Mouse (Mus musculus) spleen, postnatal 4 days (tissue): ENCODE data around the gene Akain1.
A peak's percentile ranks its signal among the peaks of the same experiment; 100 is the strongest.

Source experiments
- DNase-seq, 2 experiments: peaks; one replicate each; pipeline ENCODE4 v3.0.0; 2022; ENCODE audit warnings: low spot score in 2 of 2

Gene Akain1

DNA sequence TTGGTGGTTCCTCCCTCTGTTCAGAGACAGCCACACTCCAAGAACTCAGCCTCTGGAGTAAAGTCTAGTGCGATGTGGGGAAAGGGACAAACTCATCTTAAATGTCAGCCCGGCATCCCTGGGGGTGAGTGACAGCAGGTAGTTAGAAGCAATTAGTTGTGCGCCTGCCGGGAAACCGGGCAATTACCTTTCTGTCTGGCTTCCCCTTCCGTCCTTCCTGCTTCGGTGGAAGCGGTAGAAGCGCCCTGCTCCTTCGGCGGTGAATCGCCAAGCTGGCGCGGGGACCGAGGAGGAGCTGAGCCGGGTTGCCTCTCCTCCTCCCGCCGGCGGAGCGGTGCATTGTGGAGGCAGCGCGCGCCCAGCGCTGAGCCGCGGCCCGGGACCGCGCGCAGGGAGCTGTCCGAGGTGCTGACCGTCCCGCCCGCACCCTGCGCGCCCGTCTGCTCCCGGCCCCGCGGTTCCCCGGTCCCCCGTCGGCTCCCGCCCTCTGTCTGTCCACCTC is at the start of gene Akain1:
TSS of gene Akain1 (plus strand) at position 337 of the 502 bp plus-strand sequence.
- DNase-seq: peak; percentile 53 to 87

DNA sequence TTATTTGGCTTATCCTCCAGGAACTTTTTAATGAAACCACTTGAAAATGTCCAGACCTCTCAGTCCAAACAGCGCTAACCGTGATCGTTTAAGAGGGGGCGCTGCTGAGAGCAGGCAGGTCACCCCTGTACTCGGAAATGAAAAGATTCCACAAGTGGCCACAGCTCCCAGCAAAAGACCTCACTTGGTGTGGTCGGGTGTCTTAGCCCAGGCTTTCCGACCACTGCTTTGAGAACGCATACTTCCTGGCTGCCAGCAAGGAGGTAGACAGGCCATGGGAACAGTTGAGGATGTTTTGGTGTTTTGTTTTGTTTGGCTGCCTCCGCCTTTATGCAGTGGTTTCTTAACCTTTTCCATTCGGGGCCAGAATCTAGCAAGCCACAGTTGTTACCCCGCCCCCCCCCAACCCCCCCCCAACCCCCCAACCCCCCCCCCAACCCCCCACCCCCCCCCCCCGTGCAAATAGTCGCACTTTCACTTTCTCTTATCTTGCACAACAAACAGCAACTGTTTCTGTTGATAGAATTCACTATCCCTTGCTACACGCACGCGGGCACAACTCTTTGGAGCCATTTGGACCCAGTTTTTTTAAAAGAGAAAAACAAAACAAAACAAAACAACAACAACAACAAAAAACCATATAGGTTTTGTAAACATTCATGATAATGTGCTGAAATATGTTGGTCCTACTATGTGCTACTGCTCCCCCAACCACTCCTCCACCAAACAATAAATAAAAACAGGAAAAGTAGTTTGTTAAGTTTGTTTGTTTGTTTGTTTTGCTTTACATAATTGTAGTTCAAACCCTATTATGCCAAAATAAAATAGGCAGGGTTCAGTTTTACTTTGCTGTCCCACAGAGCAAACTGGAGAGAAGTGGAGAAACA is 42.7 kb upstream of the Akain1 start:
- peak; percentile 59 to 75 for DNase-seq

DNA sequence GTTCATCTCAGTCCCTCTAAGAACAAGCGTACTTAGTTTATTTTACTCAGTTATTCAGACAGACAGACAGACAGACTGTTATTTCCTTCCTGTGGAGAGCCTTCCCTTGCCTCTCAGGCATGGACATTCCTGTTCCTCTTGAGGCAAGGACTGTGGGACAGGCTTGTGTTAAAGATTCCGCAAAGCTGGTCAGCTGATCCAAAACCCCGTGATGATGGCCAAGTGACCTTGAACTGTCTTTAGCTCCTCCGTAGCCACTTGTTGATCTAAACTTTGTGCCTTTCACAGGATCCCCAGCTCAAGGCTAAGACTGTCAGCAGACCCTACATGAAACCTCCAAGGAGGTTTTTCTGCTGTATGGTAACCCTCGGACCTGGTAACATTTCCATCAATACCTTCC is 42.0 kb upstream of the Akain1 start:
- DNase-seq: no peak

DNA sequence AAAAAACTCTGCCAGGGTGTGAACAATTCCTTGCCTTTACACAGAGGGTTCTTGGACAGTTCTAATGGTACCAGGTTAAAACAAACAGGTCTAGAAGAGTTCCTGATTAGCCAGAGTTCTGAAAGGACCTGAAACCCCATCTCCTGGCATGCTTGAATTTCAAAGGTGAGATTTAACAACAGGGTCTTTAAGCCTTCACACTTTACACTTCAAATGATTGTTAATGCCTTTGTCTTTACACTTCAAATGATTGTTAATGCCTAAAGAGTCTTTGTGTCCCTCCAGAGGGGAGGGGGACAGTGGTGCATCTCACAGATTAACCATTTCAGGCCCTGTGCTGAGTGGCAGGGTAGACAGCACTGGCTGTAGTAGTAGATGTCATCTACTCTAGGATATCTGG is 41.0 kb upstream of the Akain1 start:
- no peak for DNase-seq

DNA sequence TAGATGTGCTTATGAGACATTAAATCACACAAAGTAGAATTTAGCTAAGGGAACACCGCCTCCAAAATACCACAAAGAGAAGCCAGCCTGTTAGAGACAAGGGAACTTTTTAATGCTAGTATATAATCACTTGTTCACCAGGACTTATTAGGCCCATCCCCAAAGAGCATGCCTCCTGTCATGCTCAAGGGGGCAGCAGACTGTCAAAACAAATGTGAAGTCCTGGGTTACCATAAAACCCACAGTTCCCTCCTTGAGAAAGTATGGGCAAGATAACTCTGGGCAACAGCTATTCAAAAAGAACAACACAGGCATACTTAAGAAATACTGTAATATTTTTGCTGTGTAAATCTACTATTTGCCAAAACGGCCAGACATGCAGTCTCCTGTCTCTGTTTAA is 38.0 kb upstream of the Akain1 start:
- DNase-seq: no peak

DNA sequence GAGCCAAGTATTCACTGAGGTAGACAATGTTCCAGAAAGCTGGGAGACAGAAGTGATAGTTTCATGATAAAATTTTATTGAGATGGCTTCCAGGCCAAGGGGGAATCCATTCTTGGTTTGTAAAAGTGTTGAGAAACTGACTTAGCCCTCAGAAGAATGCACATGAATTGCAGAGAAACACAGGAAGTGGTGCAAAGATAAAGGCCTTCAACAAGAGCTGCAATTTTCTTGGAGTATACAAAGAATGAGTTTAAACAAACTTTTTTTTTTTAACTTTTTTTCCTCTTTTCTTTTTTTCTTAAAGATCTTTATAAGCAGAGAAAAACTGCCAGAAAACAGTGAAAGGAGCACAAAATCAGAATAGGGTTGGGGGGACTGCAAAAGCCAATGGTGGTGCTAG is 23.0 kb upstream of the Akain1 start:
- no peak for DNase-seq

DNA sequence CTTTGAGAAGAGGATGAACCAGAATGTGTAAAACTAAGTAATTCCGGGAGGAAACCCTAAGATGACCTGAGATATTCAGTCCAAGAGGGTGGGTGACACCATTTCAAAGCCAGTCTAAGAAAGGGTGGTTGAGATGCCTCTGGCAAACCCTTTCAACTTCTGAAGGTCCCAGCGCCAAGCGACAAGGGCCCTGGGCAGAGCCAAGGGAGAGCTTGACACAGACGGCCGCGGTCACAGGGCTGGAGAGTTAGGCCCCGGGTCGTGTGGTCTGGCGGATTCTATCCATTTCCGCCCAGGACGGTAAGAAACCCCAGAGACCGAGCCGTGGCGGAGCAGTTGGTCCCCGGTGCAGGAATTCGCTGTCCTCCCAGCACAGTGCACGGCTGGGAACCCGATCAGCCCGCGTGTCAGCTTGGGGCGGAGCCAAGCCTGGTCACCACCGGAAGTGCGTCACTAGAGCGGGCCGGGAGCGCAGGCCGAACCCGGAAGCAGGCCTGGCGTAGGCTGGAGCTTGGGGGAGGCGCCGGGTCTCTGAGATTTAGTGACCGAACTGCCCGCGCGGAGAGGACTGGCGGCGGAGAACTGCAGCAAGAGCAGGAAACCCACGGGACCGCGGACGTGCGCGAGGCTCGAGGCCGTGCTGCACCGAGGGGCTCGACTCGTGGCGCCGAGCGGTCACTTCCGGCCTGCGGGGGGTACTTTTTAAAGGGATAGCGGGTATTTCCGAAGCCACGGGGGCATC is 22.0 kb upstream of the Akain1 start:
- peak; percentile 91 to 97 for DNase-seq

DNA sequence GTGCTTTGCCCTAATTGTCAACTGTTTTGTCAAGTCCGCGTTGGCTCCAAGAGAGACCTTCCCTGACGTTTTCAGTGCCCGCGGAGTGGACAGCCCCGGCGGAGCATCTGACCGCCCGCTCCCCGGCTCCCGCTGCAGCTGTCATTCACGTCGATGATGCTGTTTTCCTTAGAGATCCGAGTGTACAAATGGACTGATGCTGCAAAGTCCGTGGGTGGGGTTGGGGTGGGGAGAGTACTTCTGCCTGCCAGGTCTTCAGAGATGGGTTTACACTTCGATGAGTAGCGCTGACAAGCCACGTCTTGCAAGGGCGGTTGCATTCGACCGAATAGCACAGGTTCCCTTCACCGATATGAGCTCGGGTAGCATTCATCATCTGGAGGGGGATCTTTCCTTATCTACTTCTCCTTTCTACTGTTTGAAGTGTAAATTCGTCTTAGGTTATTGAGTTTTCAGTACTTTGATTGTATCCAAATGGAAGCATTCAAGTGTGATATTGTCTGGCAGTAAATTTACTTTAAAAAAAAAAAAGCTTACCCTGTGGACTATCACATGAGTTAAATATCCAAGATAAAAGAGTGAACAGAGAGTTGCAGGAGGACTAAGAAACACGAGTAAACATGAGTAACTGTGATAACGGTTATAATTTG is 21.3 kb upstream of the Akain1 start:
- no peak for DNase-seq

DNA sequence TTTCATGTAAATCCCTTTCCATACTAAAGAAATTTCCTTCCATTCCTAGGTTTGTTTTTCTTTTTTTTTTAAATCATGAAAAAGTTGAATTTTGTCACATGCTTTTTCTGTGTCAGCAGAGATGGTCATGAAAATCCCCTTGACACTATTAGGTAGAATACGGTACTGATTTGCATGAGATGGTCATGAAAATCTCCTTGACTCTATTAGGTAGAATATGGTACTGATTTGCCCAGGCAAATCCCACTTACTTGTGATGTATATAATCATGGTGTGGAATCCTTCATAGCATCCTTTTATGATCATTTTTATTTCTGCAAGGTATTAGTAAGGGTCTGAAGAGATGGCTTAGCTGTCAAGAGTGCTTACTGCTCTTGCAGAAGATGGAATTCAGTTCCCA is 17.5 kb upstream of the Akain1 start:
- no peak for DNase-seq

DNA sequence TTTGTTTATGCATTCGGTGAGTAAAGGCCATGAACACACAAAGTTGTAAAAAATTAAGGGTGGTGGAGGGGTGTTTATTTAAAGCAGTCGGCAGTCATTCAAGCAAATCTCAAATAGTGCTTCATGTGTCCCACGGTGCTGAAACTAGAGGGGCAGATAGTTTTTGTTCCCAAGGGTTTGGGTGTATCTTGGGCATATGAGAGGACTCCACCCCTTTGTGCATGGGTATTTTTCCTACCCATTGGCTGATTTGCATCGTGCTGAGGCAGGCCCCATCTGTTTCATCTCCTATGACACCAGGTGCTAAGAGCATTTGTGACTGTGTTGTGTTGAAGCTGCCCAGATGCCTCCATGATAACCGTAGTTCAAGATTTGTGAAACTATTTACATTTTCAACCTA is 1.3 kb upstream of the Akain1 start:
- DNase-seq: no peak

DNA sequence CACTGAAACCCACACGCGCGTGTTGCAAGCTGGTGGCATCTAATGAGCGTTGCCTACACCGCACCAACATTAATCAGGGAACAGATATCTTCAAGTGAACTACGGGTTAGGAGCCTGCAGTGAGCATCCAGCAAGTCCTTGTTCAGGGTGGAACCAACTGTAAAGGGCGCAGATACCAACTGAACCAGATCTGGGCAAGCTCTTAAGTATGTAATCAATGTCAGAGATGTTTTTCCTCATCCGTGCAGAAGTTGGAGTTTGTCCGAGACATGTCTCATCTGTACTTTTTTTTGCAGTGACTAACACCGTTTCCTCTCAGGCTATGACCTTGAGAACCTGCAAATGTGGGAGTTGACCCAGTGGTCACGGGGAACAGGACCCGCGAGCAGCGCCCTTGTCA is 640 bp upstream of the Akain1 start:
- DNase-seq: no peak

DNA sequence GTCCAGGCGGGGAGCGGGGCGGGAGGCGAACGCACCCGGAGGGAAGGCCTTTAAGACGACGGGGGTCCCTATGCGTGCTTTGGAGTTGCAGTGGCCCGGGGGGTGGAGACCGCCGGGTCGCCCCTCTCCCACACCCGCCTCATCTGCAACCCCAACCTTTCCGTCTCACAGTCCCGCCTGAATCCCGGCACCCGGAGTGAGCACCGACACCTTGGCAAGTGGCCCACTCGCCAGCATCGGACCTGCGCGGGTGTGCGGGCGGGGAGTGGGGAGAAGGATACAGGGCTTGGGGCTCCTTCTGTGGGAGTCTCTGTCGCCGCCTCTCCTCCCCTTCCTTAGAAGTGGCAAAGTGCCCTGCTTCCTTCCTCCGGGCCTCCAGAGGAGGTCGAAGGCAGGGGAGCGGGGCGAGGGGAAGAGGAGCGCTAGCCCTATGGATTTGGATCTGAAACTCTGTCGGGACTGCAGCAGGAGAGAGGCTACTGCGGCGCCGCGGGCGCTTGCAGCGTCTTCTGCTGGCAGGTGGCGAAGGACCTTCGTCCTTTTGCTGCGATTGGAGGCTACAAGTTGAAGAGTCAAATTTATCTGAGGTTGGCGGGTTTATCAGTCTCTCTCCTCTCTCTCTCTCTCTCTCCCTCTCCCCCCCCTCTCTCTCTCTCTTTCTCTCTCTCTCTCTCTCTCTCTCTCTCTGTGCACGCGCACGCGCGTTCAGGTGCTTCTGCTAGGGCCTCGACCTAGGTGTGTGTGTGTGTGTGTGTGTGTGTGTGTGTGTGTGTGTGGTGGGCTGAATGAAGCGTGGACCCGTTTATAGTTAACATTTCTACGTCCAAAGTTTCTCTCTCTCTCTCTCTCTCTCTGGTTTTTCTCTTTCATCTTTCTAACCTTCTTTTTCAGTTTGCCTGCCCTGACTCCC is 700 bp downstream of the Akain1 start:
- DNase-seq: peak in 1 of 2 experiments; percentile 14

DNA sequence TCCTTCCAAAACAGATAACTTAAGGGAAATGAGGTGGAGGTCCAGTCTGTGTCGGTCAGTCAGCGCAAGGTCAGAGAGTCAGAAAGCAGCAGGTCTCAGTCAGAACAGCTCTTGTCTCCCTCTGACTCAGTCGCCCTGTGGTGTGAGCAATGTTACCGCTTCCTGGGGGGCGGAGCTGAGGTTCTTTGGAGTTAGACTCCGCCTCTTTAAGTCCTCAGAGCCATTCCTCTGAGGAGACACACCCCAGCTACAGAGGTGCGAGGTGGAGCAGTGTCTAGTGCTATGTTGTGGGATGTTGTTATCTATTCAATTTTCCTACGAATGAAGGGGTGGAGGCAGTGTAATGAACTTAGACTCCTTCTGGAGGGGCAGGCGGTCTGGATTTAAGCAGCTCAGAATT is 1.9 kb downstream of the Akain1 start:
- DNase-seq: no peak

DNA sequence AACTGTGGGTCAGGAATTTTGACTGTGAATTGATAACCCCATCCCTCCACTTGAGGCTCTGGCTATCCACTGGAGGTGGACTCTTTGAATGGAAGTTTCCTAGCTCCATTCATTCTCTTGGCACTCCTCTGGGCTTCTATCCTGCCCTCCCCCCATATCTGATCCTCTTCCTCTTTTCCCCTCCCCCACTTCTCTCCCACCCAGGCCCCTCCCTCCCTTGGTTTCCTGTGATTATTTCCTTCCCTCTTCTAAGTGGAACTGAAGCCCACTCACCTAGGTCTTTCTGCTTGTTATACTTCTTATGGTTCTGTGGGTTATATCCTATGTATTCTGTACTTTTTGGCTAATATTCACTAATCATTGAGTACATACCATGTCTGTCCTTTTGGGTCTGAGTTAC is 9.6 kb downstream of the Akain1 start:
- DNase-seq: no peak

DNA sequence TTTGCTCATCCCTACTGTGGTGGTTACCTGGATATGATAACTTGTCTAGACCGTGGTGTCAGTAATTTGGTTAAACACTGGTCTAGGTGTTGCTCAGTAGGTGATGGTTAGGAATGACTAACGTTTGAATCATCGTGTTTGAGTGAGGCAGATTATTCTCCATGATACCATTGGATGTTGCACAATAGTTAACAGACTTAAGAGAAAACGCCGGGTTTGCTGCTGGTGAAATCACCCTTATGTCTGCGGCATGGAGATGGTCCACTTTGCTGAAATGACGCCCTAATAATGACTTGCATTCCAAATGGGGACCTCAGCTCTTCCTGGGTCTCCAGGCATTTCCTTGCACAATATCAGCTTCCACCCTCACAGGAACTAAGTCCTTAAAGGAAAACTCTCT is 22.6 kb downstream of the Akain1 start:
- no peak for DNase-seq

DNA sequence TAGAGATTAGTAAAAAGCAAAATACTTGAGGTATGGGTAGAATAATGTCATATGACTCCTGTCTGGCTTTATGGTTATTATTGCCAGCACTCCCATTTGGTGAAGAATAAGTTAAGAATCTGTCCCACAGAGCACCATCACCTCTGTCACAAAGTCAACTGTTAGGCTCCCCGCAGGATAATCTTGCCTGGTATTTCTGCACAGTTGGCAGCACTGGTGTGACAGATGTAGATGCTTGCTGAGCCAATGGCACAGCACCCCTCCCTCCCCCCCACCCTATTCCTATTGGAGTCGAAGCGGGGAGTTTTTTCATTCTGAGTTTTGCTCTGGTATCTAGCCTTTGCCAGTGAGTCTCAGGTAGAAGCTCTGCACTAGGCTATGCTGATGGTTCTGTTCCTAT is 23.9 kb downstream of the Akain1 start:
- no peak for DNase-seq

DNA sequence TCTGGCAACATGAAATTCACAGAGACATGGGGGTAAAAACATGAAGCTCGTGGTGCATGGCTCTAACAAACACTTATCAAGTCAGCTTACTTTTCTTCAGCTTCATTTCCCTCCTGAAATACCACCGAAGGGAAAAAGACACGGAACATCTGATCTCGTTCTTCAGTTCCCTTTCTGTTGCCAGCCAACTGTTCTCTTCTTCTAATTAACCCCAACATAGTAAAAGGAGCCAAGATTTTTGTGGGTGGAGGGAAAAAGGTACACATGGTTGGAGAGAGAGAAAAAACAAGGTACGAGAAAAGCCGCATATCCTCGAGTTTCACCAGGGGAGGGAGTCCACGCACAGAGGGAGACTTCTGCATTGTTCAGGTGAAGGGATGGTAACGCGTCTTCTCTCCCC is 32.0 kb downstream of the Akain1 start:
- DNase-seq: no peak

DNA sequence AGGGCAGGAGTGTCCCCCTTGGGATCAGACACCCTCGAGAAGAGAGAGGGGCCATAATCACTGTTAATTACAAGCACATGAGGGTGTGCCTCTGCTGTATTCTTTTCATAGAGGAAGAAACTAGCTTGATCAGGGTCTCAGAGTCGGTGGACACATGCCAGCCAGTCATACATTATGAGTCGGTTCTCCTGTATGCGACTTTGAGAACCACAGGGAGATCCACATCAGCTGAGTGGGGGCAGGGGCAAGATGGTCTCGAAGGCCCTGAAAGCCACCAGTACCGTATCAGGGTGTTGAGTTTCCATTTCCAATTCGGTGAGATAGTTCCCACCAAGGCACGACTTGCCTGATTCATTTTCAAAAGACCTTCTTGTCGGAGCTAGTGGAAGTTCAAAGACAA is 33.3 kb downstream of the Akain1 start:
- DNase-seq: no peak

DNA sequence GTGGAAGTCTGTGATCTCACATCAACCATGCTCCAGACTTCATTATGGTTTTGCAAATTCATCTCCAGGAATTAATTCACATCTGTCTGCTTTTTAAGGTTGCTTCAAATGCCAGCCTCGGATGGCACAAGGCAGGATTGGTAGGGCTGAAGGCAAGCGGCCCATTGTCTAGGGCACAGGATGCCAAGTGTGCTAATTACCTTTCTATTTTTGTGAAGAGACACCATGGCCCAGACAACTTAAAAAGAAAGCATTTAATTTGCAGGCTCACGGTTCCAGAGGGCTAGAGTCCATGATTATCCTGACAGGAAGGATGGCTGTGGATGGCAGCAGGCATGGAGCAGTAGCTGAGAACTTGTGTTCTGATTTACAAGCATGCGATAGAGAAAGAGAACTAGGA is 35.0 kb downstream of the Akain1 start:
- DNase-seq: no peak

DNA sequence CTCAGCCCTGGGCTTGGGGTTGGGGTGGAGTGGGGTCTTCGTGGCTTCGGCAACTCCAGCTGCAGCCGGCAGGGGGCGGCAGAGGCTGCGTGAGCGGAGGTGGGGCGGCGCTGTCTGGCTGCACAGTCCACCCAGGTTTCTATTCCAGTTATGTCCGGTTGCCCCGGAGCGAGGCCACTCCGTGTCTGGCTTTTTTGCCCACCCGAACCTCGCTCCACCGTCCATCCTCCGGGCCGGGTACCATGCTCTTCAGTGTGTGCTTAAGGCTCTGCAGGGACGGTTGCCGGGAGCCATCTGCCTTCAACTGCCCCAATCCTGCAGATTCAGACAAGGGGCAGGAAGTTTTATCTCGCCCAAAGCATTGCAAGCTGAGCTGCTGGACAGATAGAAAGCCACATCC is 36.3 kb downstream of the Akain1 start:
- peak; percentile 18 to 76 for DNase-seq

DNA sequence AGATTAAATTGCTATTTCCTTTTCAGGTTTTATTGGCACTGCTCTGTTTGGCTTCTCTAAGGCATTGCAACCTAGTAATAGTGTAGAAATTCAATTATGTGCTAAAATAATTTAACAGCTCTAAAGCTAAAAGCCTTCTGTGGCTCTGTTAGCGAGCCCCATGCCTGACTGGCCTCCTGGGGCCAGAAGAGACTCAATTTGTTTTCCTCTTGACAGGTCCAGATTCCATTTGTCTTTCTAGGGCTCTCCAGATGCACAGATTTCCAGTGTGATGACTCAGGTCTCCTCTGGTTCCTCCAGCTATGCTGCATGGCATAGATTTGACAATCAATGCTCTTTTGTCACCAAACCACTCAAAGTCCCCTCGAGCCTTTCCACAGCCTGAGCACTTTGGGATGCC is 38.4 kb downstream of the Akain1 start:
- no peak for DNase-seq
